Mouse (Mus musculus) mouse trophoblast stem cell (cell line): ENCODE data around the gene Saxo1.

Source experiments
- in situ Hi-C, 2 experiments: fragments of 300-500 bp; cut with MseI, MboI; formaldehyde crosslinking; loops; 2 replicates in 1 of 2; 3 replicates in 1 of 2; pipeline ENCODE4 v1.15.1; 2025

Saxo1 gene

GRCm38 (mm10) chr4:86422586-86422985 is 135.5 kb downstream of the Saxo1 start:
- in situ Hi-C loops, result no loop called here

GRCm38 (mm10) chr4:86416401-86417025 is 141.6 kb downstream of the Saxo1 start:
- in situ Hi-C loops, result no loop called here

- in situ Hi-C loops, result no loop called here
Observed at GRCm38 (mm10) chr4:86413388-86413787, 144.7 kb downstream of the Saxo1 start.

- in situ Hi-C loops, result no loop called here
Observed at GRCm38 (mm10) chr4:86410946-86411345, 147.2 kb downstream of the Saxo1 start.

GRCm38 (mm10) chr4:86408421-86408820 is 149.7 kb downstream of the Saxo1 start:
- in situ Hi-C loops, result no loop called here

- in situ Hi-C loops, result no loop called here
Observed at GRCm38 (mm10) chr4:86407200-86407527, 151.0 kb downstream of the Saxo1 start.

GRCm38 (mm10) chr4:86406501-86407199 is 151.5 kb downstream of the Saxo1 start:
- in situ Hi-C loops, result no loop called here

- in situ Hi-C loops, result no loop called here
Observed at GRCm38 (mm10) chr4:86401116-86401515, 157.0 kb downstream of the Saxo1 start.

- in situ Hi-C loops, result no loop called here
Observed at GRCm38 (mm10) chr4:86397470-86397869, 160.7 kb downstream of the Saxo1 start.

GRCm38 (mm10) chr4:86396672-86397288 is 161.3 kb downstream of the Saxo1 start:
- in situ Hi-C loops, result no loop called here

- in situ Hi-C loops, result no loop called here
Observed at GRCm38 (mm10) chr4:86395636-86396035, 162.5 kb downstream of the Saxo1 start.
